Mouse (Mus musculus): ENCODE results near the gene Hdac6. TPM values are rescaled to one million over a fixed set of nuclear protein-coding genes. Genes with fewer than 3 reads are reported as not detected.

Hdac6 gene
- total RNA-seq (2017) = 3.3 to 4.6 TPM (median 4.1 TPM) in 3 replicates

GRCm38 (mm10) chrX:7947108-7947899, at the start of gene Hdac6:
Gene Hdac6, minus strand, starts transcription at chrX:7947889.
- no peak for ATAC-seq (replicated peaks; ENCODE audit: insufficient number of reproducible peaks, low FRiP score, low TSS enrichment, poor library complexity, severe bottlenecking)

GRCm38 (mm10) chrX:7993068-7993735, 45.5 kb upstream of the Hdac6 start:
- no peak for ATAC-seq (replicated peaks; ENCODE audit: insufficient number of reproducible peaks, low FRiP score, low TSS enrichment, poor library complexity, severe bottlenecking)

GRCm38 (mm10) chrX:7992379-7993067, 44.8 kb upstream of the Hdac6 start:
- ATAC-seq (replicated peaks; ENCODE audit: insufficient number of reproducible peaks, low FRiP score, low TSS enrichment, poor library complexity, severe bottlenecking) = no peak

GRCm38 (mm10) chrX:7981368-7981767, 33.7 kb upstream of the Hdac6 start:
- no peak for ATAC-seq (replicated peaks; ENCODE audit: insufficient number of reproducible peaks, low FRiP score, low TSS enrichment, poor library complexity, severe bottlenecking)

- no peak for ATAC-seq (replicated peaks; ENCODE audit: insufficient number of reproducible peaks, low FRiP score, low TSS enrichment, poor library complexity, severe bottlenecking)
These were observed 30.2 kb upstream of the Hdac6 start, which contains the start of gene Gata1 for GRCm38 (mm10) chrX:7977892-7978291. Gene Gata1, minus strand, starts transcription at chrX:7978071.

- ATAC-seq (replicated peaks; ENCODE audit: insufficient number of reproducible peaks, low FRiP score, low TSS enrichment, poor library complexity, severe bottlenecking) = no peak
These were observed 23.6 kb upstream of the Hdac6 start for GRCm38 (mm10) chrX:7971292-7971691.

- ATAC-seq (replicated peaks; ENCODE audit: insufficient number of reproducible peaks, low FRiP score, low TSS enrichment, poor library complexity, severe bottlenecking) = no peak
These were observed 21.2 kb upstream of the Hdac6 start for GRCm38 (mm10) chrX:7968899-7969298.

GRCm38 (mm10) chrX:7968226-7968625, 20.5 kb upstream of the Hdac6 start:
- no peak for ATAC-seq (replicated peaks; ENCODE audit: insufficient number of reproducible peaks, low FRiP score, low TSS enrichment, poor library complexity, severe bottlenecking)

- ATAC-seq (replicated peaks; ENCODE audit: insufficient number of reproducible peaks, low FRiP score, low TSS enrichment, poor library complexity, severe bottlenecking) = no peak
These were observed 20.0 kb upstream of the Hdac6 start for GRCm38 (mm10) chrX:7967596-7968201.

GRCm38 (mm10) chrX:7966161-7966560, 18.5 kb upstream of the Hdac6 start:
- ATAC-seq (replicated peaks; ENCODE audit: insufficient number of reproducible peaks, low FRiP score, low TSS enrichment, poor library complexity, severe bottlenecking) = no peak

- ATAC-seq (replicated peaks; ENCODE audit: insufficient number of reproducible peaks, low FRiP score, low TSS enrichment, poor library complexity, severe bottlenecking) = no peak
These were observed 16.3 kb upstream of the Hdac6 start for GRCm38 (mm10) chrX:7963829-7964626.

- ATAC-seq (replicated peaks; ENCODE audit: insufficient number of reproducible peaks, low FRiP score, low TSS enrichment, poor library complexity, severe bottlenecking) = no peak
These were observed 11.2 kb upstream of the Hdac6 start for GRCm38 (mm10) chrX:7958868-7959267.

- no peak for ATAC-seq (replicated peaks; ENCODE audit: insufficient number of reproducible peaks, low FRiP score, low TSS enrichment, poor library complexity, severe bottlenecking)
These were observed 2.4 kb upstream of the Hdac6 start for GRCm38 (mm10) chrX:7950091-7950490.

GRCm38 (mm10) chrX:7947900-7948492, 307 bp upstream of the Hdac6 start:
- peak; percentile 97 for ATAC-seq (replicated peaks; ENCODE audit: insufficient number of reproducible peaks, low FRiP score, low TSS enrichment, poor library complexity, severe bottlenecking)

- ATAC-seq (replicated peaks; ENCODE audit: insufficient number of reproducible peaks, low FRiP score, low TSS enrichment, poor library complexity, severe bottlenecking) = no peak
These were observed 2.1 kb downstream of the Hdac6 start for GRCm38 (mm10) chrX:7945618-7946017.

- no peak for ATAC-seq (replicated peaks; ENCODE audit: insufficient number of reproducible peaks, low FRiP score, low TSS enrichment, poor library complexity, severe bottlenecking)
These were observed 10.0 kb downstream of the Hdac6 start for GRCm38 (mm10) chrX:7937667-7938066.

- no peak for ATAC-seq (replicated peaks; ENCODE audit: insufficient number of reproducible peaks, low FRiP score, low TSS enrichment, poor library complexity, severe bottlenecking)
These were observed 10.8 kb downstream of the Hdac6 start for GRCm38 (mm10) chrX:7936874-7937273.

GRCm38 (mm10) chrX:7928270-7928790, 19.4 kb downstream of the Hdac6 start, which contains the start of gene Eras:
Gene Eras, minus strand, starts transcription at chrX:7928607.
- ATAC-seq (replicated peaks; ENCODE audit: insufficient number of reproducible peaks, low FRiP score, low TSS enrichment, poor library complexity, severe bottlenecking) = no peak
